Mouse (Mus musculus) MEL (cell line): Measurements from ENCODE around the gene Fbxw7.

Experiments used
- ELF1 ChIP-seq: IDR thresholded peaks from 2 replicates; pipeline ENCODE4 v1.6.1; 2014; ENCODE audit warnings: low read depth, mild to moderate bottlenecking, inconsistent platforms, low read length, improper control_type of control experiment, moderate library complexity
- EP300 ChIP-seq, 2 experiments: IDR thresholded peaks; 2 replicates each; pipeline ENCODE4 v1.6.1; 2011; ENCODE audit warnings: improper control_type of control experiment in 2 of 2, low read length in 2 of 2, low read depth in 1 of 2, mild to moderate bottlenecking in 1 of 2
- NRF1 ChIP-seq: IDR thresholded peaks from 2 replicates; pipeline ENCODE4 v1.6.1; 2014; ENCODE audit warnings: low read depth, mild to moderate bottlenecking, inconsistent platforms, low read length, improper control_type of control experiment, moderate library complexity; ENCODE audit not compliant: poor library complexity, insufficient read depth, severe bottlenecking
- SIN3A ChIP-seq: IDR thresholded peaks from 2 replicates; pipeline ENCODE4 v1.6.1; 2012; ENCODE audit warnings: low read length, improper control_type of control experiment, inconsistent platforms
- USF1 ChIP-seq: IDR thresholded peaks from 2 replicates; pipeline ENCODE4 v1.6.1; 2014; ENCODE audit warnings: low read depth, mild to moderate bottlenecking, inconsistent platforms, low read length, improper control_type of control experiment, moderate library complexity
- ZC3H11A ChIP-seq: IDR thresholded peaks from 2 replicates; pipeline ENCODE4 v1.6.1; 2012; ENCODE audit warnings: low read depth, mild to moderate bottlenecking, inconsistent platforms, low read length, improper control_type of control experiment

DNA sequence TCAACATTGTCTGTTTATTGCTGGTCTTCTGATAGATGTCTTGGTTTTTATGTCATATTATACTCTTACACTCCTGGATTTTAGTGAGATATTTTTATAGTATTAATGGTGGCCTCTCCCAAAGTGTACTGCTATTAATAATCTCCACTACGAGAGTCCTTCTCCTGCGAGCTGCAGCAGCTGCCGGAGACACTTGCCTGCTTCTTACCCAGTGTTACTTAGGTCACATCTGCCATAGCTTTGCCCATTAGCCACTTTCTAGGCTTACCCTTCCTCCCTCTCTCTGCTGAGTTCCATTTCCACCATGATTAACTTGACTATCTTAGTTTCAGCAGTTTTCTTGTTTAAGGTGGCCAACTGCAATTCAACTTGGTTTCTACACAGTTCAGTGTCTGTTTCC lies 115.6 kb downstream of the Fbxw7 start:
- TF ChIP-seq NRF1: no peak
- TF ChIP-seq ZC3H11A: no peak
- TF ChIP-seq USF1: no peak
- TF ChIP-seq SIN3A: no peak
- TF ChIP-seq EP300 (IDR thresholded peaks at IDR 0.05; ENCODE audit: low read depth in 1 of 2, low read length in 2 of 2): no peak
- no peak for TF ChIP-seq ELF1
